Mouse (Mus musculus) thymus, adult 2 months (tissue): ENCODE data around the gene Pcgf2. TPM values are rescaled to one million over a fixed set of nuclear protein-coding genes. Genes with fewer than 3 reads are reported as not detected.

Experiments
- DNase-seq: peaks from one replicate; pipeline ENCODE4 v3.0.0; 2021
- H3K27ac ChIP-seq: fragments of 200-500 bp; 2 replicates; pipeline ENCODE4 v1.5.1; 2012; ENCODE audit warnings: low read length, control low read depth; ENCODE audit not compliant: control insufficient read depth, insufficient read depth
- H3K27me3 ChIP-seq: fragments of 200-500 bp; 2 replicates; pipeline ENCODE4 v1.6.1; 2012; ENCODE audit warnings: mild to moderate bottlenecking, low read length, moderate library complexity, mixed read lengths; ENCODE audit not compliant: control insufficient read depth, insufficient read depth
- H3K36me3 ChIP-seq: fragments of 200-500 bp; 2 replicates; pipeline ENCODE4 v1.6.1; 2012; ENCODE audit warnings: mild to moderate bottlenecking, low read length, moderate library complexity; ENCODE audit not compliant: control insufficient read depth, insufficient read depth
- H3K4me1 ChIP-seq: fragments of 200-500 bp; replicated peaks from 2 replicates; pipeline ENCODE4 v1.6.1; 2012; ENCODE audit warnings: low read length; ENCODE audit not compliant: control insufficient read depth, insufficient read depth
- H3K4me3 ChIP-seq: fragments of 200-500 bp; 2 replicates; pipeline ENCODE4 v1.5.1; 2012; ENCODE audit warnings: mild to moderate bottlenecking, low read length, control low read depth, moderate library complexity; ENCODE audit not compliant: control insufficient read depth, insufficient read depth
- CTCF ChIP-seq: fragments of 200-500 bp; IDR thresholded peaks from 2 replicates; pipeline ENCODE4 v1.5.1; 2012; ENCODE audit warnings: mild to moderate bottlenecking, control low read depth, low read length, moderate library complexity, borderline replicate concordance; ENCODE audit not compliant: control insufficient read depth, poor library complexity, insufficient read depth; ENCODE audit errors: extremely low read depth
- POLR2A ChIP-seq: fragments of 200-500 bp; IDR thresholded peaks from 2 replicates; pipeline ENCODE4 v1.6.1; 2012; ENCODE audit warnings: mild to moderate bottlenecking, low read length, control low read depth, moderate library complexity; ENCODE audit not compliant: control insufficient read depth, poor library complexity, insufficient read depth; ENCODE audit errors: extremely low read depth
- WGBS: fragments of 180-500 bp; shearing (Covaris S2); methylation state at CpG from one replicate; pipeline ENCODE4 v1.1.7; 2018; 5-methylcytosine and 5-hydroxymethylcytosine counted together
- polyA plus RNA-seq: library from polyadenylated mRNA; depleted of rRNA; stranded (reverse); fragments of >200 nt; gene quantifications from 2 replicates; pipeline ENCODE4 v1.2.3, GENCODE M21; 2012

Pcgf2 gene
- polyA plus RNA-seq, 1 experiment: 28.2 TPM

DNA sequence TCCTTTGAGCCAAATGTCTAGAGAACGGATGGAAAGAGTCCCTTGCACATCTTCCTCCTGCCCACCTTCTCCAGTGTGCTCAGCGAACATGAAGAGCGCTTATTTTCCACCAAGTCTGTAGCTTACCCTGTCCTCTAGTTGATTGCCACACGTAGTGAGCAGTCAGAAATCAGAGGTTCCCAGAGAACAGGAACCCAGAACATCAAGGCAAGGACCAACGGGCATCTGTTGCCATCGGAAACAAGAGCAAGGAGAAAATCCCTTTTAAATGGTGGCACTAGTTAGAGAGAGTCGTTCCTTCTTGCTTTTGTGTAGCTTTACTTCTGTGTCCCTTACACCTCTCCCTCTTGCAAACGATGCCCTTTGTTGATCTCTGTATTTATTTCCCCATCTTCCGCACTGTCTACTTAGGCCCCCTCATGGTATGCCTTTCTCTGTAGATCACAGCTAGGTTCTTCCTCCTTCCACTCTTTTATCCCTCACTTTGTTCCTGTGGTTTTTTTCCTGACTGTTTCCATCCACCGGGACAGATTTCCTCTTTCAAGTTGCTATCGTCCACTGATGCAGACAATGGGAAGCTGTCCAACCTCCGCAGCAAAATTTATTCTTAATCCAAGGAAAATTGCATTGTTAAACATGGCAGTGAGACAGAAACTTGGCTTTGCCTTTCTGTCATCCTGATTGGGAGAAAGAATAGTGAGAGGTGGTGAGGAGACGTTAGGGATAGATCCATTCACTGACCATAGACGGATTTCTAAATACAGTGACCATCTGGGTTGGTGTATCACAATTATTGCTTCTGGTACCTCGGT is 1.5 kb upstream of the Pcgf2 start:
- DNase-seq: no peak
- H3K4me1 ChIP-seq: peaks cover 29% of the 10 kb centered on the region
- TF ChIP-seq POLR2A: no peak
- TF ChIP-seq CTCF: no peak
- 50% methylated on average over 15 of the region's 15 CpGs for WGBS
- H3K27ac ChIP-seq: no peak overlapping the region
- H3K36me3 ChIP-seq: peaks cover 7% of the 10 kb centered on the region
- no peak overlapping the region for H3K4me3 ChIP-seq
- peaks cover 14% of the 10 kb centered on the region; the same call in 1 of the 2 replicates for H3K27me3 ChIP-seq

DNA sequence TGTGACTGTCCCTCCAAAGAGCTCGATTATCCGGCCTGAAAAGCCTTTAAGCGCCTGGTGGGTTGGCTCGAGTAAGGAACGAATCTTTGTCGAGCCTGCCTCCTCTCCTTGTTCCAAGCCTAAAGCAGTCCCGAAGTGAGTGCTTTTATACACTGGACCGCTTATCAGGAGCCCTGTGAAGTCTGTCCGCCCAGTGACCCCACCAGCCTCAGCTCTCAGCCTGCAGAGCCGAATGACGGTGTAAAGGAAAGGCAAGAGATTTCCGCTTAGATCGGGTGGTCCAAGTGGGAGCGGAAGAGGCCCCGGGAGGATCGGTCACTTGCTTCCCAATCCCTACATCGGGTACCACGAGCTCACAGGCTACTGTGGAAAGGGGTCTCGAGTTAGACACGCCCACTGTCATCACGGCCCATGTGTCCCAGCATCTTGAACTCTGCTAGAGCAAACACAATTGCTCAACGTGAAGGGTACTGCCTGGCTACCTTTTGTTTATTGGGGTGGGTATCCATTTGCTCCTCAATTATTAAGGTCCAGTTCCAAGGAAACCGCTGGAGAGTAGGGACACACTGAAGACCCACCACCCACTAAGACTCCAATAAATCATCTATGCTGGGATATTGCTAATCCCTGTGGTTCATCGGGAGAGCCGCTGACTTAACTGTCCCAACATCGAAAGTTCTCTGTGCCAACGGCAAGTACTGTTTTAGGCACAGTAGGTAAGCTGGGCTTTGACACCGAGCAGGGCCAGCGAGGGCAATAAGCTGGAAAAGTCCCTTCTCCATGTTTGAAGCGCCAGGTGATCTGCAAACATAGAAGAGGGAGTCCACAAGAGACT is 666 bp upstream of the Pcgf2 start:
- Histone ChIP-seq H3K27ac (no peak overlapping the region), H3K4me1 (peaks cover 29% of the 10 kb centered on the region), H3K4me3 (peak overlapping the region; percentile 43), H3K27me3 (peaks cover 14% of the 10 kb centered on the region; the same call in 1 of the 2 replicates), H3K36me3 (no peaks in the 10 kb centered on the region)
- 24% methylated on average over 30 of the region's 30 CpGs for WGBS
- TF ChIP-seq POLR2A (no peak), CTCF (no peak)
- no peak for DNase-seq

DNA sequence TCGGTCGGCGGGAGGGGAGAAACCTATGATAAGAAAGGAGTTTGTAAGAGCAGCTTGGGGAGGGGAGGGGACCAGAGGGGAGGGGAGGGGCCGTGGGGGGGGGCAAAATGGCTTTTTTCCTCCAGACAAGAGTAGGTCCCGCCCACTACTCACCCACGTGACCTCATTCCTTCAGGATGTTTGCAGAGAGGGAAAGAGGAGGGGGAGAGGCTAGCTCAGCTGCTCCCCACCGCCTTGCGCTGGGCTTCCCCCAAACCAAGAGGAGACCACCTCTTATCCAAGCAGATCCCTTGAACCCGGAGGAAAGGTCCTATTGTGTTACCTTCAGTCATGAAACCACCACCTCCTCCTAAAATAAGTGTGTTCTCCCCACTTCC is 683 bp downstream of the Pcgf2 start:
- Histone ChIP-seq H3K4me1 (peaks cover 29% of the 10 kb centered on the region), H3K27ac (no peak overlapping the region), H3K27me3 (peaks cover 14% of the 10 kb centered on the region; the same call in 1 of the 2 replicates), H3K36me3 (no peaks in the 10 kb centered on the region), H3K4me3 (peak overlapping the region; percentile 43)
- no peak for DNase-seq
- TF ChIP-seq POLR2A (no peak), CTCF (no peak)
- 0% methylated on average over 9 of the region's 9 CpGs for WGBS

DNA sequence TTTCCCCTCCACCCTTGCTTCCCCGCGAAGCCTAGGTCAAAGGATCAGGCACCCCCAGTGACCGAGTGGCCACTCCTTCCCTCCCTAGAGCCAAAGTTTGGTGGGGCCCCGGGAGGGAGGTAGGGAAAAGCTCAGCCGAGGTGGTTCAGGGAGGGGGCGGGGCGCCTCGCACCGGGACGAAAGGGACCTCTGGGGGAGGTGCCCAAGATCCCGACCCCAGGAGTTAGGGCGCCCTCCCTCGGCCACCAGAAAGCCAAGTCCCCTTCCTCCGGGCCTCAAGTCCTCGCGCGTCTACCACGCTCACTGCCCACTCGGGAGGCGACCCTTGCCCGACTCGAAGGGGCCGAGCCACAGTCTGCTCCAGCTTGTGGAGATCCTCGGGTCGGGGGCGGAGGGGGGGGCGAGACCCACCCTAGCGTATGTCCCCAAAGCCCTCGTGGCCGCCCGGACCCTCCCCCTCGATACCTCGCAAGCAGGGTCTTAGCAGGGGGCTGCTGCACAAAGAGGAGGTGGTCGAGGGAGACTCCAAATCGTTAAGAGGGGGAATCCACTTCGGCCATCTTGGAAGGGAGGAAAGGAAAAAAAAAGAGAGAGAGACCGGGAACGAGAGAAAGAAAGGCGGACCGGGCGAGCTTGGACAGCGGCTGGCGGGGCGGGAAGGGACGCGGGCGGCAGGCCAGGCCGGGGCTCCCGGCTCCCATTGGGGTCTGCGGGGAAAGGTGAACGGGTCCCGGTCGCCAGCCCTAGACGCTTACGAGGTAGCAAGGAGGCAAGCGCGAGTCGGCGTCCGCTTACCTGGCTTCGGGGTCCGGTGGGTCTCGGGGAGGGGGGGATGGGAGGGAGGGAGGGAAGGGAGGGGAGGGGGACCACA is 1.3 kb downstream of the Pcgf2 start:
- Histone ChIP-seq H3K4me3 (peak overlapping the region; percentile 37), H3K27me3 (peaks cover 14% of the 10 kb centered on the region; the same call in 1 of the 2 replicates), H3K36me3 (no peaks in the 10 kb centered on the region), H3K27ac (no peak overlapping the region), H3K4me1 (peaks cover 25% of the 10 kb centered on the region)
- WGBS: under 1% methylated on average over 63 of the region's 63 CpGs
- TF ChIP-seq CTCF (no peak), POLR2A (no peak)
- DNase-seq: no peak

DNA sequence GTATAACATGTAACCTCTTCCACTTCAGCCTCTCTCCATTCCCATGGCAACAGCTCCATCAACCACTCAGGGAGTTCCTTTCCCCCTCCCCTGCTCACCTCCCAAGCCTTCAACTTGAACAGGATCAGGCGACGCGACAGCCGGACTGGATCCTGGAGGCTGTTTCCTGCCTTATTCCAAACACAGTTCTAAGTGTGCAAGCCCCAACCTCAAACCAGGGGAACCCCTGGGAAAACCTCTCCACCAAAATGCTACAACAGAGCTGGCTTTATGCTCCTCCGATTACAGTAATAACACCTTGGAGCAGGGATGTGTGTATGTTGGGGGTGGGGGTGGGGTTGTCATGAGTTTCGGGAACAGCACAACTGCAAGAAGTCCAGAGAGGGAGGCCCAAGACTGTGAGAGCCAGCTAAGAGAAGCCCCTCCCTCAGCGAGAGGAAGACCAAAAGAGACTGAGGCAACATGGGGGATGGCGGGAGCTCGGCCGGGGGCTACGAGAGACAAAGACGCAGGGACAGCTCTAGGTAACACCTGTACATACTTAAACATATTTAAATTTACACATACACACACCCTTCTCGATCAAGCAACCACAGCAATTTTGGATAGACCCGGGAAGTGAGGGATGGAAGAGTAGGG is 2.3 kb downstream of the Pcgf2 start:
- Histone ChIP-seq H3K4me1 (peaks cover 21% of the 10 kb centered on the region), H3K4me3 (no peak overlapping the region), H3K27ac (no peak overlapping the region), H3K27me3 (peaks cover 14% of the 10 kb centered on the region; the same call in 1 of the 2 replicates), H3K36me3 (no peaks in the 10 kb centered on the region)
- DNase-seq: no peak
- TF ChIP-seq POLR2A: no peak
- WGBS: 73% methylated on average over 14 of the region's 14 CpGs

DNA sequence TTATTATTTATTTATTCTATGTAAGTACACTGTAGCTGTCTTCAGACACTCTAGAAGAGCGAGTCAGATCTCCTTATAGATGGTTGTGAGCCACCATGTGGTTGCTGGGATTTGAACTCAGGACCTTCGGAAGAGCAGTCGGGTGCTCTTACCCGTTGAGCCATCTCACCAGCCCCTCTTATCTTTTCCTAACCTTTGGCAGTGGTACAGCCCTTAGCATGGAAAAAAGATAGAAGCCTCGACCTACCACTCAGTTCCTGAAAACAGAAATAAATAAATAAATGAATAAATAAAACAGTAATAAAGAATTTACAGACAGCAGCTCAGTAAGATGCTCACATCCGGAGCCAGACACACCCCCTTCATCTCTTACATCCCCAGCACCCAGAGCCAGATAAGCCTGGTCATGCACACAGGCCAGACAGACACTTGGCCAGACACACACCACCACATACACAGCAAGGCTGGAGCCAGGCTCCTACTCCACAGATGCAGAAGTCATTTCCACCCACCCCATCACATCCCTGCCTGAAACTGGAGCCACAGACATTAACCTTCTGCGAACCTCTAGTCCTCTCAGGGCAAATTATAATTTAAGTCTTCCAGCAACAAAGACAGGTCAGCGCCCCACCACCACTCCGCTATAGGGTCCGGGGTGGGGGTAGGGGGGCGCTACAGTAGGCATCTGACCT is 3.0 kb downstream of the Pcgf2 start:
- WGBS: 91% methylated on average over 11 of the region's 11 CpGs
- Histone ChIP-seq H3K36me3 (no peaks in the 10 kb centered on the region), H3K4me1 (peaks cover 21% of the 10 kb centered on the region), H3K4me3 (no peak overlapping the region), H3K27ac (no peak overlapping the region), H3K27me3 (peaks cover 14% of the 10 kb centered on the region; the same call in 1 of the 2 replicates)
- no peak for DNase-seq
- TF ChIP-seq POLR2A (no peak), CTCF (no peak)
